Mouse (Mus musculus) embryonic facial prominence, embryonic 11.5 days (tissue): ENCODE results near the gene Glcci1. TPM values are rescaled to one million over a fixed set of nuclear protein-coding genes. Genes with fewer than 3 reads are reported as not detected.

ENCODE experiments used
- ATAC-seq: fragments of 200-750 bp; cut with Nextera tagmentation; replicated peaks from 2 replicates; pipeline ENCODE4 v1.8.0; 2017; ENCODE audit warnings: low read depth; ENCODE audit not compliant: insufficient number of reproducible peaks, low FRiP score, low TSS enrichment
- DNase-seq: peaks from one replicate; pipeline ENCODE4 v3.0.0-alpha.2; 2015; ENCODE audit warnings: low spot score
- H3K27ac ChIP-seq: fragments of 300-500 bp; sonication (generic); replicated peaks from 2 replicates; pipeline ENCODE4 v1.5.1; 2014; ENCODE audit warnings: mild to moderate bottlenecking, low read depth, low read length, control low read depth
- H3K27me3 ChIP-seq: fragments of 300-500 bp; sonication (generic); 2 replicates; pipeline ENCODE4 v1.6.1; 2014; ENCODE audit warnings: mild to moderate bottlenecking, low read length, moderate library complexity, mixed read lengths; ENCODE audit not compliant: control insufficient read depth, insufficient read depth
- H3K36me3 ChIP-seq: fragments of 300-500 bp; sonication (generic); replicated peaks from 2 replicates; pipeline ENCODE4 v1.6.1; 2014; ENCODE audit warnings: low read depth, mild to moderate bottlenecking, low read length, moderate library complexity, mixed read lengths; ENCODE audit not compliant: control insufficient read depth, insufficient read depth
- H3K4me1 ChIP-seq: fragments of 300-500 bp; sonication (generic); 2 replicates; pipeline ENCODE4 v1.6.1; 2014; ENCODE audit warnings: low read length, mixed read lengths; ENCODE audit not compliant: control insufficient read depth, insufficient read depth
- H3K4me2 ChIP-seq: fragments of 300-500 bp; sonication (generic); 2 replicates; pipeline ENCODE4 v1.6.1; 2014; ENCODE audit warnings: low read depth, mild to moderate bottlenecking, control low read depth, low read length, moderate library complexity
- H3K4me3 ChIP-seq: fragments of 300-500 bp; sonication (generic); 2 replicates; pipeline ENCODE4 v1.5.1; 2014; ENCODE audit warnings: low read depth, low read length, control low read depth
- H3K9ac ChIP-seq: fragments of 300-500 bp; sonication (generic); replicated peaks from 2 replicates; pipeline ENCODE4 v1.6.1; 2014; ENCODE audit warnings: mild to moderate bottlenecking, control low read depth, low read length
- H3K9me3 ChIP-seq: fragments of 300-500 bp; sonication (generic); replicated peaks from 2 replicates; pipeline ENCODE4 v1.6.1; 2016; ENCODE audit warnings: mild to moderate bottlenecking, low read length, inconsistent platforms, mixed read lengths; ENCODE audit not compliant: control insufficient read depth
- WGBS: fragments of 180-500 bp; shearing (Covaris S2); extraction: QIAGEN DNeasy Blood & Tissue Kit; methylation state at CpG from one replicate; pipeline ENCODE4 v1.1.7; 2014; 5-methylcytosine and 5-hydroxymethylcytosine counted together
- polyA plus RNA-seq: library from polyadenylated mRNA; unstranded; fragments of >200 nt; fragmentation: Nextera tagmentation; extraction: Ambion mirVana; gene quantifications from 2 replicates; pipeline ENCODE4 v1.2.1, GENCODE M21; 2014

Gene Glcci1
- 13.3 and 15.4 TPM in 2 replicates for polyA plus RNA-seq

DNA sequence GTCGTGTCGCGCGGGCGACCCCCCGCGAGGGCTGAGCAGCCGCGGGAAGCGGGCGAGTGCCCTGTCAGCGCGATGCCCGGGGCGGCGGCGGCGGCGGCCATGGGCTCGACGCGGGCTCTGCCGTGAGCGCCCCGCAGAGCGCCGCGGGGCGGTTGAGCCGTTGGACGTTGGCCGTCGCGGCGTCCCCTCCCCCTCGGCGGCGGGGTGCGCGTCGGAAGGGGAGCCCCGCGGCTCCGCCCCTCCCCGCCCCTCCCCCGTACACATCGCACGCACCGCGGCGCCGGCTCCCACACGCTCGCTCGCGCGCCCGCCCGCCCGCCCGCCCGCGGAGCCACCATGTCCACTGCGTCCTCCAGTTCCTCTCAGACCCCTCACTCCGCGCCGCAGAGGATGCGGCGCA is at the start of gene Glcci1:
TSS of gene Glcci1 (plus strand) at position 50 of the 400 bp plus-strand sequence.
- H3K27me3 ChIP-seq: no peaks in the 10 kb centered on the region
- H3K4me3 ChIP-seq: peak within 1 kb of the TSS; percentile 96
- H3K27ac ChIP-seq: peak within 1 kb of the TSS; percentile 97
- no peaks in the 10 kb centered on the region; the same call in 1 of the 2 replicates for H3K4me1 ChIP-seq
- H3K36me3 ChIP-seq: no peaks in the 10 kb centered on the region
- H3K9me3 ChIP-seq: no peaks in the 10 kb centered on the region
- peak within 1 kb of the TSS; percentile 76 for H3K4me2 ChIP-seq
- ATAC-seq (peak; percentile 83), DNase-seq (peak; percentile 79)
- H3K9ac ChIP-seq: peak within 1 kb of the TSS; percentile 94
- WGBS: 2% methylated on average over 23 of the region's 69 CpGs

DNA sequence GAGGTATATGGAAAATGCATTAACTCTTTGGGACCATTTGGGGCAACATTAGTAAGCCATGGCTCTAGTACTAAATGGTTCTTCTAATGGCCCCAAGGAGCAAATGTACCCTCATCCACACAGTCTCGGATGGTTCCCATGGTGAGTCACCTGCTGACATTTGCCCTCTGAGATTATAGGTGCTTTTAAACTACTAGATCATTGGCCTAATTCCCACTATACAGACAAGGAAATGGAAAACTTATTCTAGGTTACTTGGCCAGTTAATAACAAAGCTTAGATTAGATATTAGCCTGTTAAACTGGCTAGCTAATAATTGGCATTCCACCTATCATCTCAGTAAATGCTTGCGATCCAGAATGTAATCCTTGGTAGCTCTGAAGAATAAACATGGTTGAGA is 47.0 kb upstream of the Glcci1 start:
- WGBS: 89% methylated on average over 2 of the region's 2 CpGs
- no peak overlapping the region for H3K27ac ChIP-seq
- ATAC-seq (no peak), DNase-seq (no peak)
- H3K4me2 ChIP-seq: no peak overlapping the region
- H3K36me3 ChIP-seq: no peaks in the 10 kb centered on the region
- H3K4me1 ChIP-seq: no peaks in the 10 kb centered on the region
- no peaks in the 10 kb centered on the region for H3K9me3 ChIP-seq
- no peaks in the 10 kb centered on the region for H3K27me3 ChIP-seq
- H3K4me3 ChIP-seq: no peak overlapping the region
- no peak overlapping the region for H3K9ac ChIP-seq

DNA sequence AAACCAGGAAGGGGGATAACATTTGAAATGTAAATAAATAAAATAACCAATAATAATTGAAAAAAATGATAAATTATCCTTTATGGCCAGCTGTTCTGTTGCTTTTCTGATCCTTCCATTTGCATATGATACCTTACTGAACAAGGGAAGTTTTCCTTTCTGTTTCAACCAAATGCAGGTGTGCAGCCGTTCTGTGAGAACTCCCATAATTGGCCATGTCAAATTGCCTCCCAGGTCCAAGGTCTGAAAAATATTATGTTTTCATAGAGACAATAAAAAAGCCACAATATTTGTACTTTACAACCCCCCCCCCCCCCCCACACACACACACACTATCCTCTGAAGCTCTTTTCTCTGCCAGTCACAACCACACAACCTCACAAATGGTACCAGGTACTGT is 44.0 kb upstream of the Glcci1 start:
- Histone ChIP-seq H3K27ac (no peak overlapping the region), H3K4me3 (no peak overlapping the region), H3K4me2 (no peak overlapping the region), H3K27me3 (no peaks in the 10 kb centered on the region), H3K9me3 (no peaks in the 10 kb centered on the region), H3K4me1 (no peaks in the 10 kb centered on the region), H3K9ac (no peak overlapping the region), H3K36me3 (no peaks in the 10 kb centered on the region)
- DNase-seq: no peak
- no peak for ATAC-seq
- WGBS: 67% methylated on average over 1 of the region's 1 CpGs

DNA sequence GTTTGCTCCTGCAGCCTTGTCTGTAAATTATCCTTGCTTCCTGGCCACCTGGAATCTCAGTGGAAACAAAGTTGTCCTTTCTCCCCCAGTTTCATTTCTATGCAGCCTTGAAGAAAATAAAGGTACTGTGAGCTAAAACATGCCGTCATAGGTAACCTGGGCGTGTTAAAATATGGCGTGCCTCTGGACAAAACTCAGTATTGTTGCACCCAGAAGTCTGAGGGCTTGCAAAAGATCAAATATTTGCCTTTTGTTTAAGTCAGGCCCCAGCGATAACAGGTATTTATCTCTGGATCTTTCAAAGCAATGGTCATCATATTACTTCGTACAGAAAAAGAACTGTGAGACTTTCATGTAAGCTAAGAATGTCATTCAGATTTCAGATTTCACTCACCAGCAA is 43.4 kb upstream of the Glcci1 start:
- Histone ChIP-seq H3K27ac (no peak overlapping the region), H3K4me3 (no peak overlapping the region), H3K4me2 (no peak overlapping the region), H3K9me3 (no peaks in the 10 kb centered on the region), H3K4me1 (no peaks in the 10 kb centered on the region), H3K36me3 (no peaks in the 10 kb centered on the region), H3K27me3 (no peaks in the 10 kb centered on the region), H3K9ac (no peak overlapping the region)
- no peak for DNase-seq
- WGBS: 76% methylated on average over 5 of the region's 5 CpGs
- no peak for ATAC-seq

DNA sequence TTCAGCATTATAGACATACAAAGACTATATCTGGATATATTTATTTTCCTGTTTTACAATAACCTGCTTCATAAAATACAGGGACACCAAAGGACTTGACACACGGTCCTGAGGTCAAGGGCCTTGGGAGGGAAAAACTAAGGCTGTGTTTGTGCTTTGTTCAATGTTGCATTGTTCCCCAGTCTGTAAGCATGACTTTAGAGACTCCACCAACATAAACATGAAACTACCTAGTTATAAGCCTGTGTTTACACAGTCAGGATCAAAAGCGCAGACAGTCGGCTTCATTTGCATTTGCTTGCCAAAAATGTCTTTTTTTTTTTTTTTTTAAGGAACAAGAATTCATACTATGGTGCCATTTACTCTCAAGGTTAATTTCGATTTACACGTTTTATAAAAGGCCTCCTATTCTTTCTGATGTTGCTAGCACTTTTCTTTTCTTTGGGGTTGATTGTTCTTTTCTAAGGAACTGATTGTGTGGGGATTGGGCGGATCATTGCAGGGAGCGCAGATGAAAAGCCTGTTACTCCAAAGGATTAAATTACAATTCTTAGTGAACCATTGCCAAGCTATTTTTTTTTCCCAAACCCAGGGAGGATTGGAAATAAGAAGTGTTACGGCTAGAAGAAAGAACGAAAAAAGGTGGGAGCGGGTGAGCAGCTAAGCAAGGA is 41.6 kb upstream of the Glcci1 start:
- H3K27ac ChIP-seq: no peak overlapping the region
- H3K4me2 ChIP-seq: no peak overlapping the region
- ATAC-seq (no peak), DNase-seq (no peak)
- no peaks in the 10 kb centered on the region for H3K36me3 ChIP-seq
- WGBS: 58% methylated on average over 10 of the region's 10 CpGs
- H3K4me1 ChIP-seq: no peaks in the 10 kb centered on the region
- no peaks in the 10 kb centered on the region for H3K9me3 ChIP-seq
- H3K4me3 ChIP-seq: no peak overlapping the region
- no peaks in the 10 kb centered on the region for H3K27me3 ChIP-seq
- H3K9ac ChIP-seq: no peak overlapping the region

DNA sequence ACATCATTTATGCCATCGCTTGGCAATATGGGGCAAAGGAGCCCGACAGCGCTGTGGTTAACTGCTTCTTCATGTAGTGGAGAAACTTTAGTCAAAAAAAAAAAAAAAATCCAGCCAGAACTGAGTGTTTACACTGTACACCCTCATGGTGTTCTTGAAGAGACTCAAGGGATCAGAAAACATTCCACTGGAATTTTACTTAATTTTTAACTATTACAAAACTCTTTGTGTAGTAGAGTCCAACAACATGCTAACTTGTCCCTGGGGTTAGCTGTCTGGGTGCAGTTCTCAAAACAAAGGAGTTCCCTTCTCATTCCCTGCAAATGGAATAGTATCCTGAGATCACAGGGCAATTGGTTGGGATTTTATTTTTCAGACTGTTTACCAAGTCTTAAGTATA is 39.5 kb upstream of the Glcci1 start:
- Histone ChIP-seq H3K4me1 (no peaks in the 10 kb centered on the region), H3K27ac (no peak overlapping the region), H3K36me3 (no peaks in the 10 kb centered on the region), H3K4me3 (no peak overlapping the region), H3K9ac (no peak overlapping the region), H3K9me3 (no peaks in the 10 kb centered on the region), H3K27me3 (no peaks in the 10 kb centered on the region), H3K4me2 (no peak overlapping the region)
- DNase-seq (no peak), ATAC-seq (no peak)
- 88% methylated on average over 3 of the region's 3 CpGs for WGBS

DNA sequence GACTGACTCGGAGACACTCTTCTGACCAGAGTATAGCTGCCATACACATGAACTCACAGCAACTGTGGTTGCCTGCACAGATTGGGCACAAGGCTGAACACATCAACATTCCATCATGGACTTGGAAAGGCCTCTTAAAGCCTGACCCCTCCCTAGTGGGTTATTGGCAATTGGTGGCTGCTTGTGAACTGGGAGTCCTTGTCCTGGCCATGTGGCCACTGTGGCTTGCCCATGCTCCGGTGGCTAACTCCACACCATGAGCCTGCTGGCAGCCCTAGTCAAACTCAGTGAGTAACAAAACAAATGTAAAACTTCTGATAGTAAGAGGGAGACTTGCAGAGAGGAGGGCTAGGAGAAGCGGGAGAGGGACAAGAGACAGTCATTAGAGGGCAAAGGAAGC is 37.3 kb upstream of the Glcci1 start:
- 85% methylated on average over 3 of the region's 3 CpGs for WGBS
- DNase-seq (no peak), ATAC-seq (no peak)

DNA sequence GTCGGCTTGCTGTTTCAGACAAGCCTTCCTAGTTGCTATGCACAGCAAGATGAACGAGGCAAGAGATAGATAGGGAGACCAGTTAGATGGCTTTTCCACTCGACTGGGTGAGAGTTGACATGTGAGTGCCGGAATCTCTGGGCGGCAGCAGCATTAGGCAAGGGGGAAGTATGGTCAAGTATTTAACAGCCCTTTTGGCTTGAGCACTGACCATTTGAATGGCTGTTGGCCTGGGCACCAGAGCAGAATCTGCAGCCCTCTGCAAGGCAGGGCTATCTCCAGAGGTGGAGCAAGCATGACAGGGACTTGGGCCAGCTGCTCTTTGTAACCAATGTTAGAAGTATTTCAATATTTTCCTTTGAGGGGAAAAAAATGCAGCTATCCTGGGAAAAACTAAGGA is 36.5 kb upstream of the Glcci1 start:
- H3K27ac ChIP-seq: no peak overlapping the region
- H3K9ac ChIP-seq: no peak overlapping the region
- no peak overlapping the region for H3K4me3 ChIP-seq
- no peaks in the 10 kb centered on the region for H3K9me3 ChIP-seq
- 83% methylated on average over 5 of the region's 5 CpGs for WGBS
- H3K4me1 ChIP-seq: no peaks in the 10 kb centered on the region
- no peak for DNase-seq
- H3K27me3 ChIP-seq: no peaks in the 10 kb centered on the region
- no peak overlapping the region for H3K4me2 ChIP-seq
- no peak for ATAC-seq
- no peaks in the 10 kb centered on the region for H3K36me3 ChIP-seq

More for the DNA sequence above, 37.3 kb upstream of the Glcci1 start:
- Histone ChIP-seq H3K4me2 (no peak overlapping the region), H3K27me3 (no peaks in the 10 kb centered on the region), H3K9me3 (no peaks in the 10 kb centered on the region), H3K4me3 (no peak overlapping the region), H3K36me3 (no peaks in the 10 kb centered on the region), H3K4me1 (no peaks in the 10 kb centered on the region), H3K9ac (no peak overlapping the region), H3K27ac (no peak overlapping the region)
